Mouse (Mus musculus): ENCODE results near the gene Gbgt1.
A peak's percentile ranks its signal among the peaks of the same experiment; 100 is the strongest.
"Not testable (repeated sequence)": the region's sequence is repeated elsewhere in the genome, so short reads cannot be mapped to it uniquely, and the experiment has no call there.

Gene Gbgt1

DNA sequence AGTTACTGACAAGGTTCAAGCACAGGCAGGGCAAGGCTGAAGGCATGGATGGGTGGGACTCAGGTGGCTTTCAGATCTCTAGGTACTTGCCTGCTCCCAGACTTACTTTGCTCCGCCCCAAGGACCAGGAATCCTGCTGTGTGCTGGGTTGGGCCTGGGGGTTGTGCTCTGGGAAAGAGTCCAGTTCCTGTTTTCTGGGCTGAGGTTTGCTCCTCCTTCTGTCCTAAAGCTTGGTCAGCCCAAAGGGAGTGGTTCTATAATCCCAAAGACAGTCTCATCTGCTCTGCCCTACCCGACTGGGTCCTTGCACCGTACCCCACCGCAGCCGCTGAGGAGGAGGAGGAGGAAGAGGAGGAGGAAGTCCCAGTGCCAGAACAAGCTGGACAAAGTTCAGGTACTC lies at the start of gene Gbgt1:
Gbgt1 (plus strand) TSS at position 221 of the 400 bp plus-strand sequence.
- DNase-seq (ENCODE audit: low spot score): no peak

GRCm38 (mm10) chr2:28447315-28447670 lies 49.4 kb upstream of the Gbgt1 start:
- DNase-seq (ENCODE audit: low spot score): no peak

DNA sequence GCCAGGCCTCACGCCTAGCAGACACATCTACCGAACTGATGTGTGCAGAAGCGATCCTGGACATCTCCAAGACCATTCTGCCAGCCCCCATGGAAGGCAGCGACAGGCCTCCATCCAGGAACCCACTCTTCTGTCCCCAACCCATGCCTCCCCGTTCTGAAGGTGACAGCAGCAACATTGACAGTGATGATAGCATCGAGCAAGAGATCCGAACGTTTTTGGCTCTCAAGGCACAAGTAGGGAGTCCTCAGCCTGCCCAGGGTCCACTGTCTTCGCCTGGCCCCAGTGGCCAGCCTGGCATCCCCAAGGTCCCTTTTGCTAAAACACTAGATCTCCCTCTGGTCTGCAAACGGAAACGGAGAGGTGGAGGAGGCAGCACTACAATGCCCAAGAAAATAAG lies 45.0 kb upstream of the Gbgt1 start:
- no peak for DNase-seq (ENCODE audit: low spot score)

DNA sequence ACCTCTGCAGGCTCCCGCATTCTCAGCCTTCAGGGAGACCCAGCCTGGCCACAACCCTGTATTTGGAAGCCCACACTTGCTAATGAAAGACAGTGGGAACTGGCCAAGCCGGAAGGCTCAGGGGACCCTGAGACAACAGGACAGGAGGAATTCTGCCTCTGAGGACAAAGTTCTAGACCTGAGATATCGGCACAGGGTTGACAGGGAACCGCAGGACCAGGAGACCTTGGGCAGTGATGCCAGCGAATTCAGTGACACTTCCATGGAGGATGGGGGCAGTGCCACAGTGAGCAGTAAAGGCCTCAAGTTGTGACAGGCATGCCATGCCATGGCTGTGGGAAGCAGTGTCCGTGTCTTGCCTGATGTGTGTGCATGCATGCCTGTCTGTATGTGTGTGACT lies 43.2 kb upstream of the Gbgt1 start:
- no peak for DNase-seq (ENCODE audit: low spot score)

DNA sequence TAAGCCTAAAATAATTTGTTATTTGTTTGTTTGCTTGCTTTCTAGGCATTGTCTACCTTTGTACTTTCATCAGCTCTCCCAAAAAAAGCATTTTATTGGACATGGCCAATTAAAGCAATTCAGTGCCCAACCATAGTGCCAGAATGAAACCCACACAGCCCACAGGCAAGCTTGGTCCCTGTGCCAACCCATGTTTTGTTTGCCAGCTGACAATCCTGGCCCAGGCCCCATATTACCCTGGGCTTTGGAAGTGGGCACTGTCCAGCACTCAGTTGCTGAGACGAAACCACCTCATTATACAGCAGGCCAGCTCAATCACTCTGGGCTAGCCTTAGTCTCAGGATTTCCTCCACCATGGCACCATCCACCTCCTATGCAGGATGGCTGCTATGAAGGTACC lies 40.1 kb upstream of the Gbgt1 start:
- no peak for DNase-seq (ENCODE audit: low spot score)

- peak; percentile 70 for DNase-seq (ENCODE audit: low spot score)
Observed at GRCm38 (mm10) chr2:28463919-28464318, 32.8 kb upstream of the Gbgt1 start.

DNA sequence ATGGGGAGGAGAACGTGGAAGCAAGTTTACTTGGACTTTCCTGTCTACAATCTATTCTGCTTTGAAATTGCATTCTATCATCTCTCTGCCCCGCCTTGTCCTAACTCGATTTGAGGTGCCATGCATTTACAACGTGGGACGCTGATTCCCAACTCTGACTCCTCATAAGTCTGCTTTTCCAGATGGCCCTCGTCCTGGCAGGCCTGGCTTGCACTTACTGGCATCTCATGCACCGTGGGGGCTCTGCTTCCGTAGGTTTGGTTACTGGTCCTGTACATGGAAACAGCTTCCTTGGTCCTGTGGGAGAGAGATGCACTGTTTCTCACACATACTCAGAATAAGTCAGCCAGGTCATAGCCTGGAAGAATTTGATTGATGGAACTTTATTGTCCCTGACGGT lies 31.8 kb upstream of the Gbgt1 start:
- DNase-seq (ENCODE audit: low spot score): no peak

- DNase-seq (ENCODE audit: low spot score): peak; percentile 72
Observed at GRCm38 (mm10) chr2:28465836-28466518, 30.7 kb upstream of the Gbgt1 start, which contains the start of gene 1700007K13Rik. Gene 1700007K13Rik, minus strand, starts transcription at chr2:28466332.

- DNase-seq (ENCODE audit: low spot score): peak; percentile 84
Observed at GRCm38 (mm10) chr2:28467860-28468485, 28.7 kb upstream of the Gbgt1 start, which contains the start of gene Mrps2. Gene Mrps2, plus strand, starts transcription at chr2:28468066.

GRCm38 (mm10) chr2:28468486-28469225 lies 28.0 kb upstream of the Gbgt1 start:
- DNase-seq (ENCODE audit: low spot score): no peak

GRCm38 (mm10) chr2:28469461-28469860 lies 27.2 kb upstream of the Gbgt1 start:
- no peak for DNase-seq (ENCODE audit: low spot score)

- no peak for DNase-seq (ENCODE audit: low spot score)
Observed at GRCm38 (mm10) chr2:28470591-28470990, 26.1 kb upstream of the Gbgt1 start.

DNA sequence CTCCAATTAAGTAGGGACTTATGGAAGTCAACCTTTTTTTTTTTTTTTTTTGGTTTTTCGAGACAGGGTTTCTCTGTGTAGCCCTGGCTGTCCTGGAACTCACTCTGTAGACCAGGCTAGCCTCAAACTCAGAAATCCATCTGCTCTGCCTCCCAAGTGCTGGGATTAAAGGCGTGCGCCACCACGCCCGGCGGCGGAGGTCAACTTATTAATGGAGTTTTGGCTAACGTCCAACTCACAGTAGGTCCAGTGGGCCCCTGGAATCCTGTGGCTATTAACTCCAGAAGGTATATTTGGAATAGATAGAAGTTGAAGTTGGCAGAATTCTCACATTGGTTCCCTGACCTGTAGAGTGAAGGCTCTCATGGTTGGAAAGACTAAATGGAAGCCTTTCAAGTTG lies 24.7 kb upstream of the Gbgt1 start:
- DNase-seq (ENCODE audit: low spot score): not testable (repeated sequence)

- DNase-seq (ENCODE audit: low spot score): not testable (repeated sequence)
Observed at GRCm38 (mm10) chr2:28477993-28478392, 18.7 kb upstream of the Gbgt1 start.

GRCm38 (mm10) chr2:28479208-28480204 lies 17.2 kb upstream of the Gbgt1 start:
- DNase-seq (ENCODE audit: low spot score): no peak

GRCm38 (mm10) chr2:28483861-28484260 lies 12.8 kb upstream of the Gbgt1 start:
- no peak for DNase-seq (ENCODE audit: low spot score)

DNA sequence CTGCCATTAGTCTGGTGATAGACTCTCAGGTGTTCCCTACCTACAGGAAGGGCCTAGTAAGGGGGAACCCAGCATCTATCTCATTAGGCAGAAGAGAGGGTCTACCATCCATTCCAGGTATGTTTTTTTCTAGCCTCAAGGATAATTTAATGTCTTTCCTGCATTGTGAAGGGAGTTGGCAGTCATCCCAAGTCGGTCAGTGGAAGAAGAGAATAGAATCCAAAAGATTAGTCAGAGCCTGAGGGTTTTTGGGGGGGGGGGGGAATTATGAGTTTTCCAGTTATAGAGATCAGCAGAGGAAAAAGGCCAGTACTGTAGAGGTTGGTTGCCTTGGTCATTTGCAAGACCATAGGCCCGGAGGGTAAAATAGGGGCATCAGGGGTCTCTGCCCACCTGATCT lies 2.2 kb upstream of the Gbgt1 start:
- no peak for DNase-seq (ENCODE audit: low spot score)

DNA sequence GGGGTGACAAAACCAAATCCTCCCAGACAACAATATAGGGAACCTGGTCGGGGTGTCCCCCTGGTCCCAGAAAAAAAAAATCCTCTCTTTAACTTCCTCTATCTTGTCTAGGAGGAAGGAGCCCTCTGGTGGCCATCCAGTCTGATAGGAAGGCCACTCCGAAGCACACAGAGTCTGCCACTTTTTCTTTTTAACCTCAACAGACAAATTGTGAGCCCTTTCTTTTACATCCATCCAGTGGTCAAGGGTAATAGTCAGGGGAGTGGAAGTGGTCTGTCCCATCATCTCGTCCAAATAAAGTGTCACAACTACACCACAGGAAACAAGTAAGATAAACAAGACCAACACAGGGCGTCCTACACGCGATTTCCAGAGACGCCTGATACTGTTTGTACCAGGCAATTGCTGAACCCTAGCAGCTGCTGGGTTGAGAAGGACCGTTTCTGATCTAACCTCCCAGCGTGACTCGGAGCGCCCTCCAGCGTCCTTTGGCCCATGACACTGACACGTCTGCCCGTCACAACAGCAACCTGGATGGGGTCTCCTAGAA lies 1.4 kb upstream of the Gbgt1 start:
- peak; percentile 55 for DNase-seq (ENCODE audit: low spot score)

DNA sequence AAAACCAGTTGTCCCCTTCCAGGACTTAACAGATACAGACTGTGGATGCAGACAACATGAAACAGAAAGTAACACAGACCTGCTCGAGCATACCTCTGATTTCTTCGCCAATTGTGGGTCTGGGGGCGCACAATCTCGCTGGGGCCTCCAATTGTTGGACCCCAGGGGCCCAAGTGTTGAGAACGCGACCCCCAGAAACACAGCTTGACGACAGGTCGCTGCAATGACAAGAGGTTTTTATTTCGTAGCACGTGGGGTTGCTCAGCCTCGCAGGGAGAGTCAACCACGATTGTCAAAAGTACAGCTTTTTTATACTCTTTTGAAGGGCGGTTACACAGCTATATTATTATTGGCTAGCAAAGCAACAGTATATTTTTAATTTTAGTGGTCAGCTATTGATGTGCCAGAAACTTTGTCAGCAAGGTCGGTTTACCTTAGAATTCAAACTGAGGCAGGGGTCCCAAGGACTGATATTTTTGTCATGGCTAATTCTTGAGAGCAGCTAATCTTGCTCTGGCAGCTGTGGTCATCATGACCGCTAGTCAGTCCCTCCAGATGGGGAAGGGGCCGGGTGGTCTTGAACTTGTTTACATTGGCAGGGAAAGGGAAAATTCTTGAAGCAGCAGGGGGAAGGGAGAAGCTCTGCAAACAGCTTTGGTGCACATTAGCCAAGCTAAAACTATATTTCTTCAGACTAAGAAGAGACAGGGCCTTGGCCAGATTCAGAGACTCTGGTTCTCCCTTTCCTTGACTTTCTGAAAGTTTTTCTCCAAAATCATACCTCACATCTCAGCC lies 693 bp upstream of the Gbgt1 start:
- DNase-seq (ENCODE audit: low spot score): no peak

GRCm38 (mm10) chr2:28497561-28497960 lies 870 bp downstream of the Gbgt1 start:
- no peak for DNase-seq (ENCODE audit: low spot score)

DNA sequence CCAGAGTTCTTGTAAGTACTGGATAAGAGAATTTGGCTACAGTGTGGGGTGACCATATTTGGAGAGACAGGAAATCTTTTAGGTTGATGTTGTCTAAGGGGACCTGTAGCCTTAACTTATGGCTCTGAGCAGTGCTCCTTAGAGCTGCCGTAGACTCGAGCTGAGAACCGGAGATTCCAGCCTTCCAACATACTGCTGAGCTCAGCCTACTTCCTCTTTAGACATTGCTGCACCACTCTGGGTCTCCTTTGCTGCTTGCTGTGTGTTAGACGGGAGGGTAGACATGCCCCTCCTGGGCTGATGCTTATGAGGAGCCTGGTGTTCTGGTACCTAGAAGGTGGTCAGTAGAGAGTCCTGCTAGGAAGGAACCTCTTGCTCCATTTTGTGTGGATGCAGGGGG lies 1.7 kb downstream of the Gbgt1 start:
- DNase-seq (ENCODE audit: low spot score): no peak

Data from lung, postnatal 25 days (tissue).